Mouse (Mus musculus) layer of hippocampus, adult 6 months (tissue): ENCODE results near the gene Gm26661. TPM values are rescaled to one million over a fixed set of nuclear protein-coding genes. Genes with fewer than 3 reads are reported as not detected.

Experiments
- long read RNA-seq, 2 experiments: library from polyadenylated mRNA; unstranded; transcript quantifications; one replicate each; pipeline ENCODE4 v2.0.0; 2019 to 2020
- polyA plus RNA-seq: library from polyadenylated mRNA; unstranded; fragments of <200 nt; fragmentation: Nextera tagmentation; gene quantifications from 2 replicates; pipeline ENCODE4 v1.2.3, GENCODE M21; 2021

Gm26661 gene
- not detected in 2 replicates for polyA plus RNA-seq
- long read RNA-seq, experiment 1 = 0 reads
- long read RNA-seq, experiment 2 = 0 reads

GRCm38 (mm10) chr14:7791532-7792159 lies at the start of gene Gm26661:
Gm26661 (plus strand) TSS chr14:7791587.

GRCm38 (mm10) chr14:7817770-7818462 lies 26.5 kb downstream of the Gm26661 start, which contains the start of gene Flnb:
Flnb (plus strand) TSS chr14:7817957.

Other genes with a start within 250 kb of the Gm26661 start
- 0.48 and 0.87 TPM in 2 replicates for gene Gm3558, start 223.0 kb upstream of the Gm26661 start, polyA plus RNA-seq
- not detected in 2 replicates for gene Gm10338, start 196.0 kb upstream of the Gm26661 start, polyA plus RNA-seq
- not detected in 2 replicates for gene Gm10128, start 147.6 kb upstream of the Gm26661 start, polyA plus RNA-seq
- gene Flnb, start 26.4 kb downstream of the Gm26661 start, polyA plus RNA-seq = 1.5 and 1.9 TPM in 2 replicates
- not detected in 2 replicates for gene Gm45521, start 165.7 kb downstream of the Gm26661 start, polyA plus RNA-seq
- 0.23 and 0.36 TPM in 2 replicates for gene Dnase1l3, start 203.0 kb downstream of the Gm26661 start, polyA plus RNA-seq
- 99.6 and 106 TPM in 2 replicates for gene Abhd6, start 211.3 kb downstream of the Gm26661 start, polyA plus RNA-seq